Mouse (Mus musculus) erythroblast, embryonic 14.5 days (primary cell): ENCODE measurements around the gene Shank1.

Source experiments
- GATA1 ChIP-seq: IDR thresholded peaks from 2 replicates; pipeline ENCODE4 v1.6.1; 2012; ENCODE audit warnings: low read length, inconsistent platforms, mixed read lengths
- TAL1 ChIP-seq: IDR thresholded peaks from 3 replicates; pipeline ENCODE4 v1.6.1; 2012; ENCODE audit warnings: low read length, inconsistent platforms, mixed read lengths

GRCm38 (mm10) chr7:44320886-44321285 lies 10.8 kb downstream of the Shank1 start:
- TF ChIP-seq GATA1 = no peak
- no peak for TF ChIP-seq TAL1
